Mouse (Mus musculus) left cerebral cortex, postnatal 10 days (tissue): ENCODE measurements around the gene AC109138.7. TPM values are rescaled to one million over a fixed set of nuclear protein-coding genes. Genes with fewer than 3 reads are reported as not detected.

ENCODE experiments used
- DNase-seq, 2 experiments: peaks; one replicate each; pipeline ENCODE4 v3.0.0; 2021 to 2022; ENCODE audit warnings: low spot score in 2 of 2, mixed read lengths in 1 of 2; ENCODE audit errors: extremely low spot score in 1 of 2
- intact Hi-C: fragments of 180-260 bp; cut with DNase I; formaldehyde crosslinking; loops from one replicate; pipeline ENCODE4 v1.15.1; 2025
- total RNA-seq, 2 experiments: library from RNA; stranded (reverse); gene quantifications; 2 replicates each; pipeline ENCODE4 v1.2.3; 2021

Gene AC109138.7
- total RNA-seq, 2 experiments from 2014 or later, result not detected

DNA sequence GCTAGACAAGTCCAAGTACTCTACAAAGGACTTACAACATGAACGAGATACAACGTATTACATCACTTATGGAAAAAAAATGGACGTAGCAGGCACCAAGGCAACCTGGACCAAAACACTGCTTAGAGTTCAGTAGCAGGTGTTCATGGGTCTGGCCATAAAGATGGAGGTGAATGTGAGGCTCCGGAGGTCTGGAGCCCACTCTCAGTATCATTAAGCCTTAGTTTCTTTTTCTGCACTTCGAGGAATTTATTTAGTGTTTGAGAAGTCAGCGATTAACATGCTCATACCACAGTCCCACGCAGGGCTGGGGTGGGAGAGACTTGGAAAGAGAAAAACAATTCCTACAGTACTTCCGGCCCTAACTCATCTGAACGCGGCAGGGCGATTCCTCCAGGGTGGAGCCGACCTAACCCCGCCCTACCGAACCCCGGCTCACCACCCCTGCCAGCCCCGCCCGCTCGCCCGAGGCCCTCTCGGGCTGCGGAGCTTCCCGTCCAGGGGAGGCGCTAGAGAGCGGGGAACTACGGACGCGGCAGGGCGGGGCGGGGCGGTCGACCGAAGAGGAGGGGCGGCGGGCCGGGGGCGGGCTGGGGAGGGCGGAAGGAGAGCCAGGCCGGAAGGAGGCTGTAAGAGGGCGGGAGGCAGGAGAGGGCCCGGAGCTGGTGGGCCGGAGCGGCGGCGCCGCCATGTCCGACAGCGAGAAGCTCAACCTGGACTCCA is 22.5 kb upstream of the AC109138.7 start, which contains the start of gene Ppp1ca:
Gene Ppp1ca (plus strand): TSS at position 538 of the 723 bp plus-strand sequence.
- intact Hi-C loops, result no loop called here
- peak; percentile 88 to 97 for DNase-seq

DNA sequence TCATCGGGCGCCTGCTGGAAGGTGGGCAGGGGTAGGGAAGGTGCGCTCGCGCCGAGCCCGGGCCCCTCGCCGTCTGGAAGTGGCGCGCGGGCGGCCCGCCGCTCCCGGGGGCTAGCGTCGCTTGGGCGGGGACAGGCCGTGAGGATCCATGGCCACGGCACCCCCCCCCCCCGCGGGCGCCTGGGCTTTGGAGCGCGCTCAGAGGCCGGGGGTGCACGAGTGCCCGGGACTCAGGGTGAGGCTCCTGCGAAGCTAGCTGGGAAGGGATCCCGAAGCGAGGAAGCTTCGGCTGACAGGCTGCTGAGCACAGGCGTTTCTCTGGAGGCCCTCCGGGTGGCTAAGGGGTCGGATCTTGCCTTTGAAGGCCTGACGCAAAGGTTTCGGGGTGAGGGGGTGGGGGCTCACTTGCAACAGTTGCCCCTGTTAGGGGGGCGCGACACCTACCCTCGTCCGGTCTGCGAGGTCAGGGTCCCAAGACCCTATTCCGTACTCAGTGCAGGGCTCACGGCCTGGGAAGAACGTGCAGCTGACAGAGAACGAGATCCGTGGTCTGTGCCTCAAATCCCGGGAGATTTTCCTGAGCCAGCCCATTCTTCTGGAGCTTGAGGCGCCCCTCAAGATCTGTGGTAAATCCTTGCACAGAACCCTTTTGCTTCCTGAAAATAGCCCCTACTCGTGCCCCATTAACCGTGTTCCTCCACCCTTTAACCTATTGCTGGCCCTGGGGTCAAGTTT is 21.7 kb upstream of the AC109138.7 start:
- intact Hi-C loops, result no loop called here
- DNase-seq, result no peak

DNA sequence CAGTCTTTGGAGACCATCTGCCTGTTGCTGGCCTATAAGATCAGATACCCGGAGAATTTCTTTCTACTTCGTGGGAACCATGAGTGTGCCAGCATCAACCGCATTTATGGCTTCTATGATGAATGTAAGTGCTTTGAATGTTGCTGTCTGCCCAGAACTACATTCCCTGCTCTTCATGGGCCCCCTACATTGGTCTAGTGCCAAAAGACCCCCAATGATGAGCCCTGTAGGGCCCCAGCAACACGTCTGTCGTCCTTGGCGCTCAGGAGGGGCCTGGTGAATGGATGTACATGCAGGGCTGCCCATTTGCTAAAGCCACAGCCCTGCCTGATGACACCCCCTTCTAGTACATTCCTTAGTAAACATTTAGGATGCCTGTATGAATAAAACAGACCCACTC is 21.0 kb upstream of the AC109138.7 start:
- no peak for DNase-seq
- intact Hi-C loops, result no loop called here

DNA sequence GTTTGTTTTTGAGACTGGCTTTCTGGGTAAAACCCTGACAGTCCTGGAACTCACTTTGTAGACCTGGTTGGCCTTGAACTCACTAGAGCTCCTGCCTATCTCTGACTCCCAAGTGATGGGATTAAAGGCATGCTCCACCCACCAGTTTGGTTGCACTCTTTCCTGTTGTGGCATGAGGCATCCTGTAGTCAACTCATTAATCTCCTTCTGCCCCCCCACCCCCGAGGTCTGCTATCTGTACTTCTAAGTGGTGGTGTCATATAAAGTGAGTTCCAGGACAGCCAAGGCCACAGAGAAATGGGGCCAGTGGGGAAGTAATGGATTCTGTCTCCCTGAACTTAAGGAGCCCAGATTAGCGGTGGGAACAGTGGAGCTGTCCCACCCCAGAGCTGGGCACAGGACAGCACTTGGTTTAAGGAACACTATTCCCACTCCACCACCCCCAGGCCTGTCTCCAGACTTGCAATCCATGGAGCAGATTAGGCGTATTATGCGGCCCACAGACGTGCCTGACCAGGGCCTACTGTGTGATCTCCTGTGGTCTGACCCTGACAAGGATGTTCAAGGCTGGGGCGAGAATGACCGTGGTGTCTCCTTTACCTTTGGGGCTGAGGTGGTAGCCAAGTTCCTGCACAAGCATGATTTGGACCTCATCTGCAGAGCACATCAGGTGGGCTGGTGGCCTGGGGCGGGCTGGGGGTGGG is 20.0 kb upstream of the AC109138.7 start:
- intact Hi-C loops, result no loop called here
- no peak for DNase-seq

DNA sequence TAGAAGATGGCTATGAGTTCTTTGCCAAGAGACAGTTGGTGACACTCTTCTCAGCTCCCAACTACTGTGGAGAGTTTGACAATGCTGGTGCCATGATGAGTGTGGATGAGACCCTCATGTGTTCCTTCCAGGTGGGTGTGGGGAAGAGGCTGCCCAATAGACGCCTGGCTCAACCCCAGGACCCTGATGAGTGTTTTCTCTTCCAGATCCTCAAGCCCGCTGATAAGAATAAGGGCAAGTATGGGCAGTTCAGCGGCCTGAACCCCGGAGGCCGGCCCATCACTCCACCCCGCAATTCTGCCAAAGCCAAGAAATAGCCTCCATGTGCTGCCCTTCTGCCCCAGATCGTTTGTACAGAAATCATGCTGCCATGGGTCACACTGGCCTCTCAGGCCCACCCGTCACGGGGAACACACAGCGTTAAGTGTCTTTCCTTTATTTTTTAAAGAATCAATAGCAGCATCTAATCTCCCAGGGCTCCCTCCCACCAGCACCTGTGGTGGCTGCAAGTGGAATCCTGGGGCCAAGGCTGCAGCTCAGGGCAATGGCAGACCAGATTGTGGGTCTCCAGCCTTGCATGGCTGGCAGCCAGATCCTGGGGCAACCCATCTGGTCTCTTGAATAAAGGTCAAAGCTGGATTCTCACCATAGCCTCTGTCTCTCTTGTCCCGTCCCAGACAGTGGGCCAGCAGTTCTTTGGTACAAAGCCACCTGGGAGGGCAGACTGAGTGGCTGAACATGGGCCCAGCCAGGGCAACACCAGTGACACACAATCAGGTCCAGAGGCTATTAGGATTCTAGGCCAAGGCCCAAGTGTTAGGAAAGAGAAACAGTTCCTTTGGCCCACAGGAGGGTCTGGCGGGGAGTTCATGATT is 19.1 kb upstream of the AC109138.7 start:
- intact Hi-C loops, result no loop called here
- DNase-seq, result no peak

DNA sequence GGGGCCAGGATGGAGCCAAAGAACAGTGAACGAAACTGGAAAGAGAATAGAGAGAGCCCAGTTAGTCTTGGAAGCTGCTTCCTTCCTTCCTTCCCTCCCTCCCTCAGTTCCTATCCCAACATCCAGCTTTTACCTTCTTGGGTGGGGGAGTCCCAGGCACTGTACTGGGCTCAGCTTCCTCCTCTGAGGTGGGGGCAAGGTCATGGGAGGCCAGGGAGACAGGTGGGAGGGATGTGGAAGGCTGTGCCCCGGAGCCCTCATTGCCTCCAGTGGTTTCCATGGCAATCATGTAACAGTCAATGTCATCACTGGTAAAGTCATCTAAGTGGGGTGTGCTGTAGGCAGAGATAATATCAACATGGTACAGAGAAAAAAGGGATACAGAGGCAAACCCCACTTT is 18.1 kb upstream of the AC109138.7 start:
- intact Hi-C loops, result no loop called here
- no peak for DNase-seq

DNA sequence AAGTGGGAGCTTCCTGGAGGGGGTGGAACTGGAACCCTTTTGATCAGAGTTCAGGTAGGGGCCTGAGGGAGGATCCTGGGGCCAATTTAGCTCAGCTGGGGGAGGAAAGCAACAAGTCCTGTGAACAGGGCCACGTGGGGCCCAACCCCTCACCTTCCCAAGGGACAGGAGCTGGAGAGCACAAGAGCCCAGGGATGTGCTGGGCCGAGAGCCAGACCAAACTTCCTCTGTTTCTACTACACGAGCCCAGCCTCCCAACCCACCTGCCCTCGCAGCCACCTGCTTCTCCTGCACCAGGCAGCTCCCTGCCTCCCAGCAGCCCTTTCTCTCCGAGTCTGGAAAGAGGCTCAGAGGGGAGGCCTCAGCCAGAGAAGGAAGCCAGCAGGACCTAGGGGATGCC is 17.6 kb upstream of the AC109138.7 start:
- intact Hi-C loops, result no loop called here
- peak in 1 of 2 experiments; percentile 74 for DNase-seq

DNA sequence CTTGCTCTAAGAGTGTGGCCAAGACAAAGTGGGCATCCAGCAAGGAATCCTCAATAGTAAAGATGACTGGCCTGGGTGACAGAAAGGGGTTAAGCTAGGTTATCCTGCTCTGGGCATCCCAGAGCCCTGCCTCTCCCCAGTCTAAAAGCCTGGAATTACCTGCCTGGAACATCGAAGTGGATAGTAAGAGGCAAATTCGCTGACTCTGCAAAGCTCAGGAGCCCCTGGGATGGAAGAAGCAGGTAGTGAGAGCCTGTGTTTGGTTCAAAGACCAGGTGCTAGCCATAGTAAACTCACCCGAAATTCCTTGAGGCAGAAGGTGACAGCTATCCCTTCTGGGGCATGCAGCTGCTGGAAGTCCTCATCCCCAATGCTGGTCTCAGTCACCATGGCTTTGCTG is 17.0 kb upstream of the AC109138.7 start:
- intact Hi-C loops, result no loop called here
- DNase-seq, result no peak

DNA sequence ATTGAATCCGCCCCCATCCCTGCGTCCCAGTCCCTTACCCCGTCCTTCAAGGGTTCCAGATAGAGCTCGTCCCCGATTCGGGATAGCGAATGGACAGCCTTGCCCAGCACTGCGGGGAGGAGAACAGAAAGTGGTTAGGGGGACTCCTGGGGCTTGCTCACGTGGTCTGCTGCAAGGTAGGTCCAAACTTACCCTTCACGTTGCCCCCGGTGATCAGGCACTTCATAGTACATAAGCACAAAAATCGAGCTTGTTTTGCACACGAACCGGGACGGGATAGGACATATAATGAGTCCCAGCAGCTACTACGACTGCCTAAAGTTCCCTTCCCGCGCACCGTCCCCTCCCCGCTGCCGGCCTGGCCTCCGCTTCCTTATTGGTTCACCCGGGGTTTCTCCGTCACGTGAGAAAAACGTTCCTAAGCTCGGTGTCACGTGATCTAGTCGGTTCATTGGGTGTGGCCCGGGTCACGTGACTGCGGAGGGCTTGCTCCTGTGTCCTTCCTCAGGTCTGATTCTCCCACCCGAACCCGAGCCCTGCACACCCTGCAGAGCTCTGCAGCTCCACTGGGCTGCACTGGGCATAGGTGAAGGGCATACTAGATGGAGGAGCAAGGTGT is 12.8 kb upstream of the AC109138.7 start, which contains the start of gene Rad9a:
Gene Rad9a (minus strand): TSS at position 372 of the 619 bp plus-strand sequence.
- peak; percentile 95 to 98 for DNase-seq
- intact Hi-C loops, result loop anchor here (5.0 kb wide), 1 partner anchor 74 kb away; the partner anchor contains the start of gene Aip

DNA sequence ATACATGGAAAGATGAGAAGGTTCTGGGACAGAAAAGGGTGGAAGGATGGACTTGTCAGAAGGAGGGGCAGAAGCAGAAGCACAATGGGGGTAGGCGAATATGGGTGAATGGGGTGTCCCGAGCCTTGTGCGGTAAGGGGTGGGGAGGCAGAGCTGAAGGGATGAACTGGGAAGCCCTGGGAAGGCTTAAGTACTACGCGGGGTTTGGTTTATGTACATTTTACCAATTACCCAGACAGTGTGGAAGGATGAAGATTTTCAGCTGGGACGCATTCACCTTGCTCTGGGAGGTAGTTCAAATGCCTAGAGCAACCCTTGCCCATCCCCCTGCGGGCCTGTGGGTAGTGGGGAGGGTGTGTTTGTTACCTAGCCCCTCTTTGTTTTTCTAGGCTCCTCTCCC is 12.0 kb upstream of the AC109138.7 start:
- intact Hi-C loops, result loop anchor here (5.0 kb wide), 1 partner anchor 75 kb away; the partner anchor contains the start of gene Aip
- DNase-seq, result no peak

DNA sequence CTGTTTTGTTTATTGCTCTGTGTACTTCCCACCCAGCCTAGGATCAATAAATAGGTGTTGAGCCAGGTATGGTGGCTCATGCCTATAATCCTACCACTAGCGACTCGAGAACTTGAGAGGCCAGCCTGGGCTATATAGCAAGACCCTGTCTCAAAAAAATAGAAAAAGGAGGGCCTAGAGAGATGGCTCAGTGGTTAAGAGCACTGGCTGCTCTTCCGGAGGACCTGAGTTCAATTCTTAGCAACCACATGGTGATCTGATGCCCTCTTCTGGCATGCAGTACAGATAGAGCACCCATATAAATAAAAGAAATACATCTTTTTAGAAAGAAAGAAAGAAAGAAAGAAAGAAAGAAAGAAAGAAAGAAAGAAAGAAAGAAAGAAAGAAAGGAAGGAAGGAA is 11.0 kb upstream of the AC109138.7 start:
- intact Hi-C loops, result loop anchor here (5.0 kb wide), 1 partner anchor 76 kb away; the partner anchor contains the start of gene Aip
- DNase-seq, result no peak

DNA sequence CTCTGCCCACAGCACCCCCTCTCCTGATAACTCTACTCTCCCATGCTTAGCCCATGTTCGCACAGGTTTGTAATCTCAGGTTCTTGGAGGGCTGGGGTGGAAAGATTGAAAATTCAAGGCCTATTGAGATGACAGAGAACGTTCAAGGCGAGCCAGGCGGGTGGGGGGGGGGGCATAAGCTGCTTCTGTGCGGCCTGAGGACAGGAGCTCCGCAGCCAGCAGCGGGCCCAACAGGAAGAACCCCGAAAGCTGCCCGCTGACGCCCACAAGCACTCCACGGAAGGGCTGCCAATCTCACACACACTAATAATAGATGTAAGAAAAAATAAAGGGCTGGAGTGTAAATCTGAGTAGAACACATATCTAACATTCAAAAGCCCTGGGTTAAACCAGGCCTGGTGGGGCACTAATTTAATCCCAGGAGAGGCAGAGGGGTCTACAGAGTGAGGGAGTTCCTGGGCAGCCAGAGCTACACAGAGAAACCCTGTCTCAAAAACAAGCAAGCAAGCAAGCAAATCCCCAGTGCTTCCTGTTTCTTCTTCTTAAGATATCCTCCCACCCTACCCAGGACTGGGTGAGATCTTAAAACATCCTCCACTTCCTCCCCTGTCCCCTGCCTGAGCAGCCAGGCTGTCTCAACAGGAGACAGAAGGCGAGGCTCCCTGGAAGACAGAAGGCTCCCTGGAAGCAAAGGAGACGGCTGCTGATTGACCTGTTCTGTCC is 10.4 kb upstream of the AC109138.7 start:
- intact Hi-C loops, result loop anchor here (5.0 kb wide), 1 partner anchor 76 kb away; the partner anchor contains the start of gene Aip

DNA sequence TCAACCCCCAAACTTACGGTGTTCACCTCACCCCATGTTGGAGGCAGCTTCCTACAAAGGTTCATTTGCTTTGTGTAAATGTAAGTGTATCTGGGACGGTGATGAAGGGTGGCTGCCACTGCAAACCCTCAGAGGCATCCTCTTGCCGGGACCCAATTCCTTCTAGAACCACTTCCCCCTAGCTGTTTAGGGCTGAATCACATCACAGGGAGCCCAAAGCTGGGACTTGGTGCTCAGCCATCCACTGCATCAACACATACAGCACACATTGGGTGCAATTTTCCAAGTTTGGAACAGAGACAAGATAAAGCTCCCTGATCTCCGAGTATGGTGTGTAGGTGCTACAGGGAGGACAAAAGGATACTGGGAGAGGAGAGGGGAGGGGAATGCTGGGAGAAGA is 9.3 kb upstream of the AC109138.7 start:
- no peak for DNase-seq
- intact Hi-C loops, result loop anchor here (5.0 kb wide), 1 partner anchor 78 kb away; the partner anchor contains the start of gene Aip

More for the DNA sequence above, 10.4 kb upstream of the AC109138.7 start:
- no peak for DNase-seq

DNA sequence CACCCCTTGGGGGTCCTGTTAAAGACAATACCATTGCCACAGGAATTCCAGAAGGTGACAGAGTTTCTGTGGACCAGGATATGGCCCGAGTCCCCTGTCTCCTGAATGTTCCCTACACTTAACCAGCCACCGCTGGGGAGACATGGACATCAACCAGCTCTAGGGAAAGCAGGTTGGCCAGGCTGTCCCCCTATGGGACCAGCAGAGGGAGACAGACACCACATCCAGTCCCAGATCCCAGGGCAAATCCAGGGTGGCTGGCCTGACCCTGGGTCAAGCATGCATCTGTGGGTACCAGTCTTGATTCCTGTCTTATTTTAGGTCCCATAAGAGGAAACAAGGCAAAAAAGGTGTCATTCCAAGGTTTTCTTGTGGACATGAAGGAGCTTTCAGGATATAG is 7.2 kb upstream of the AC109138.7 start:
- DNase-seq, result peak in 1 of 2 experiments; percentile 75
- intact Hi-C loops, result loop anchor here (2.0 kb wide), 1 partner anchor 22 kb away; no protein-coding TSS in a partner anchor

DNA sequence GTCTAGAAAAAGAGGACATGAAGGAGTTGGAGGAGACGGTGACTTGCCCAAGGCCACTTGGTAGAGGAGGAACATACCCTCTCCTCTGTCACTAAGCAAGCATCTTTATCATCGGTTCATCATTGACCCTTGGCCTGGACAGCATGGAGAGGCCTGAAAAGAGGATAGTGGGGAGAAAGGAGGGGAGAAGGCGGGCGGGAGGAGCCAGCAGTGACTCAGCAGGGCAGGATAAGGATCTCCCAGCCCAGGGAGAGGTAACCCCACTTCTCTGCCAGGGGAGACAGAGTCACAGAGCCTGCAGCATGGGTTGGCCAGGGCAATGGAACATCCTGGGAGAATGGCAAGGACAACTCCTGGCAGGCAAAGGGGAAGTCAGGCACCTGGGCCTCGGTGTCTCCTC is 5.6 kb upstream of the AC109138.7 start:
- intact Hi-C loops, result no loop called here
- DNase-seq, result no peak

DNA sequence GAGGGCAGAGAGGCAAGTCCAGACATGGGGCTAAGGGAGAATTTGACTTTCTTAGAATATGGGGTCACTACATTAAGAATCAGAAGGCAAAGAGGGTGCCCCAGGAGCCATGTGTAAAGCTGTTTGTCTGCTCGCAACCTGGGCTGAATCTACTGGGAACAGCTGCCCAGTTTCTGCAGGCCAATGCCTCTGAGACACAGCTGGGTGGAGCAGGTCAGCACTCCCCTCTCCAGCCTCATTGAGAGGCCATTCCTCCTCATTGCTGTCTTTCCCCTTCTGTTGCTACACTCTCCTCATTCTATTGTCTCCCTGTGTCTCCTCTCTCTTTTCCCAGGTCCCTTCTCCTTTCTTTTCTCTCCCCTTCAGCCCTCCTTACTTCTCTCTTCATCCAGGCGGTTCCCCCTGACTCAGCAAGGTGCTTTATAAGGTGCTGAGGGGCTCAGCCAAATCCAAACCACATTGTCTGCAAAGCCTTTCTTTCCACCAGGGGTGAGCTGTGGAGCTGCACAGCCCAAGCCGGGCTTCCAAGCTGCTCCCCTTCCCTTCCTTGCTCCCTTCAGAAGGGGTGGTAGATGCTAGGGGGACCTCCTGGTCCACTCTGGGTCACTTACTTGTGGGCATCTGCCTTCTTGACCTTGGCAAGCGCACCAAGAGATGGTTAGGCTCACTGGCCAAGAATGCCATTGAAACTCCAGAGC is 2.1 kb upstream of the AC109138.7 start:
- intact Hi-C loops, result no loop called here
- DNase-seq, result no peak

DNA sequence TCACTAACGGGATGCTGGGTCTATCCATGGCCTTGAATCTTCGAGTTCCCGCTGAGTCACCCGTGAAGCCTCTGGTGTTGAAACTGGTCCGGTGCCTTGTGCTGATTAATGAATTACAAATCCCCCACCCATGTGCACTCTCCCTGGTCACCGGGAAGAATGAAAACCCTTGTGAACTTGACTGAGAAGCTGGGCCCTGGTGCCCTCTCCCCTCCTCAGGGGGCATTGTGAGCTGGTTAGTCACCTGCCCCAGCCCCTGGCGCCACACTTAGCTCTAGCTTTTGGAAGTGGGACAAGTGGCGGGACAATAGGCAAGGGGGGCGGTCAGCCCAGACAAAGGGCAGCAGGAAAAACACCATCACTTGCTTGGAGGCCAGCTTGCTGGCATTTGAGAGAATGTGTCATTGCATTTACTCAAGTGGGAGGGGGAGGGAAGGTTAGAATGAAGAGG is 608 bp upstream of the AC109138.7 start:
- intact Hi-C loops, result no loop called here
- no peak for DNase-seq
